Mouse (Mus musculus): ENCODE data around the gene Ldb3. TPM values are rescaled to one million over a fixed set of nuclear protein-coding genes. Genes with fewer than 3 reads are reported as not detected.

Gene Ldb3
- total and polyA plus RNA-seq, 2 experiments from 2014 or later: 0.90 to 2.0 TPM

GRCm38 (mm10) chr14:34497346-34497745 lies 91.1 kb downstream of the Ldb3 start:
- no peak for TF ChIP-seq CTCF (IDR thresholded peaks at IDR 0.05; ENCODE audit: low read depth)
- H3K27ac ChIP-seq (ENCODE audit: low read depth, low read length): no peak overlapping the region
- ATAC-seq (no peak), DNase-seq (no peak)
- no peak overlapping the region for H3K4me3 ChIP-seq (ENCODE audit: low read depth, low read length)
- 76% methylated on average over 3 of the region's 3 CpGs for WGBS
- H3K36me3 ChIP-seq (ENCODE audit: insufficient read depth): no peaks in the 10 kb centered on the region
- no peaks in the 10 kb centered on the region for H3K9me3 ChIP-seq (ENCODE audit: low read length)
- no peaks in the 10 kb centered on the region for H3K27me3 ChIP-seq (ENCODE audit: insufficient read depth, low read length)
- no peak overlapping the region for H3K4me2 ChIP-seq (ENCODE audit: low read depth)
- peaks cover 16% of the 10 kb centered on the region; the same call in 1 of the 2 replicates for H3K4me1 ChIP-seq (ENCODE audit: insufficient read depth)
- no peak overlapping the region for H3K9ac ChIP-seq

- Histone ChIP-seq H3K4me2 (ENCODE audit: low read depth) (no peak overlapping the region), H3K9ac (no peak overlapping the region), H3K27ac (ENCODE audit: low read depth, low read length) (no peak overlapping the region), H3K36me3 (ENCODE audit: insufficient read depth) (no peaks in the 10 kb centered on the region), H3K4me1 (ENCODE audit: insufficient read depth) (no peaks in the 10 kb centered on the region), H3K4me3 (ENCODE audit: low read depth, low read length) (no peak overlapping the region), H3K27me3 (ENCODE audit: insufficient read depth, low read length) (no peaks in the 10 kb centered on the region), H3K9me3 (ENCODE audit: low read length) (no peaks in the 10 kb centered on the region)
- no peak for TF ChIP-seq CTCF (IDR thresholded peaks at IDR 0.05; ENCODE audit: low read depth)
- WGBS: 88% methylated on average over 3 of the region's 3 CpGs
- ATAC-seq (no peak), DNase-seq (no peak)
Measured at GRCm38 (mm10) chr14:34493682-34494081, 94.8 kb downstream of the Ldb3 start.

GRCm38 (mm10) chr14:34492688-34493087 lies 95.8 kb downstream of the Ldb3 start:
- Histone ChIP-seq H3K9me3 (ENCODE audit: low read length) (no peaks in the 10 kb centered on the region), H3K9ac (no peak overlapping the region), H3K36me3 (ENCODE audit: insufficient read depth) (no peaks in the 10 kb centered on the region), H3K27ac (ENCODE audit: low read depth, low read length) (no peak overlapping the region), H3K4me1 (ENCODE audit: insufficient read depth) (no peaks in the 10 kb centered on the region), H3K4me2 (ENCODE audit: low read depth) (no peak overlapping the region), H3K4me3 (ENCODE audit: low read depth, low read length) (no peak overlapping the region), H3K27me3 (ENCODE audit: insufficient read depth, low read length) (no peaks in the 10 kb centered on the region)
- DNase-seq (no peak), ATAC-seq (no peak)
- TF ChIP-seq CTCF (IDR thresholded peaks at IDR 0.05; ENCODE audit: low read depth): no peak
- WGBS: 89% methylated on average over 2 of the region's 2 CpGs

GRCm38 (mm10) chr14:34490965-34491364 lies 97.5 kb downstream of the Ldb3 start:
- Histone ChIP-seq H3K9me3 (ENCODE audit: low read length) (no peaks in the 10 kb centered on the region), H3K27me3 (ENCODE audit: insufficient read depth, low read length) (no peaks in the 10 kb centered on the region), H3K4me3 (ENCODE audit: low read depth, low read length) (no peak overlapping the region), H3K36me3 (ENCODE audit: insufficient read depth) (no peaks in the 10 kb centered on the region), H3K4me1 (ENCODE audit: insufficient read depth) (no peaks in the 10 kb centered on the region), H3K9ac (no peak overlapping the region), H3K27ac (ENCODE audit: low read depth, low read length) (no peak overlapping the region), H3K4me2 (ENCODE audit: low read depth) (no peak overlapping the region)
- no peak for ATAC-seq
- WGBS: 75% methylated on average over 1 of the region's 1 CpGs
- DNase-seq: no peak
- TF ChIP-seq CTCF (IDR thresholded peaks at IDR 0.05; ENCODE audit: low read depth): no peak

GRCm38 (mm10) chr14:34489928-34490327 lies 98.6 kb downstream of the Ldb3 start:
- Histone ChIP-seq H3K9ac (no peak overlapping the region), H3K4me1 (ENCODE audit: insufficient read depth) (no peaks in the 10 kb centered on the region), H3K4me3 (ENCODE audit: low read depth, low read length) (no peak overlapping the region), H3K36me3 (ENCODE audit: insufficient read depth) (no peaks in the 10 kb centered on the region), H3K4me2 (ENCODE audit: low read depth) (no peak overlapping the region), H3K9me3 (ENCODE audit: low read length) (no peaks in the 10 kb centered on the region), H3K27ac (ENCODE audit: low read depth, low read length) (no peak overlapping the region), H3K27me3 (ENCODE audit: insufficient read depth, low read length) (no peaks in the 10 kb centered on the region)
- TF ChIP-seq CTCF (IDR thresholded peaks at IDR 0.05; ENCODE audit: low read depth): no peak
- ATAC-seq (no peak), DNase-seq (no peak)
- 74% methylated on average over 2 of the region's 2 CpGs for WGBS

DNA sequence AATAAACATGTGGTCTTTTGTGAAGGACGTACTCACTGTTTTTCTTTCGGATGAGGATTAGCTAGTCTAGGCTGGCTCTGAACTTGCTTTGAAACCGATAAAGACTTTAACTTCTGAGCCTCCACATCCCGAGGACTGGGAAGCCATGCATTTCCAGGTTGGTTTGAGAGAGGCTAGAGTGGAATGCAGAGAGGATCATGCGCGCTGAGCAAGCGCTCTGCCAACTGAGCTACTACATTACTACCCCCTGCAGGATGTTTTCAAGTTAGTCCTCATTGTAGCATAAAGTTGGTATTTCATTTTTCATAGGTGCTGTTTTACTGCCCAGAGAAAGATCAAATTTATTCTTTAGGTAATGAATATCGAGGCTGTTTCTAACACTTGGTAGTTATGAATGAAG lies 102.3 kb downstream of the Ldb3 start:
- Histone ChIP-seq H3K4me2 (ENCODE audit: low read depth) (no peak overlapping the region), H3K27me3 (ENCODE audit: insufficient read depth, low read length) (no peaks in the 10 kb centered on the region), H3K4me1 (ENCODE audit: insufficient read depth) (peaks cover 9% of the 10 kb centered on the region; the same call in 1 of the 2 replicates), H3K36me3 (ENCODE audit: insufficient read depth) (no peaks in the 10 kb centered on the region), H3K9me3 (ENCODE audit: low read length) (no peaks in the 10 kb centered on the region), H3K4me3 (ENCODE audit: low read depth, low read length) (no peak overlapping the region), H3K9ac (no peak overlapping the region), H3K27ac (ENCODE audit: low read depth, low read length) (no peak overlapping the region)
- no peak for DNase-seq
- 44% methylated on average over 8 of the region's 8 CpGs for WGBS
- no peak for ATAC-seq
- TF ChIP-seq CTCF (IDR thresholded peaks at IDR 0.05; ENCODE audit: low read depth): peak; percentile 33

DNA sequence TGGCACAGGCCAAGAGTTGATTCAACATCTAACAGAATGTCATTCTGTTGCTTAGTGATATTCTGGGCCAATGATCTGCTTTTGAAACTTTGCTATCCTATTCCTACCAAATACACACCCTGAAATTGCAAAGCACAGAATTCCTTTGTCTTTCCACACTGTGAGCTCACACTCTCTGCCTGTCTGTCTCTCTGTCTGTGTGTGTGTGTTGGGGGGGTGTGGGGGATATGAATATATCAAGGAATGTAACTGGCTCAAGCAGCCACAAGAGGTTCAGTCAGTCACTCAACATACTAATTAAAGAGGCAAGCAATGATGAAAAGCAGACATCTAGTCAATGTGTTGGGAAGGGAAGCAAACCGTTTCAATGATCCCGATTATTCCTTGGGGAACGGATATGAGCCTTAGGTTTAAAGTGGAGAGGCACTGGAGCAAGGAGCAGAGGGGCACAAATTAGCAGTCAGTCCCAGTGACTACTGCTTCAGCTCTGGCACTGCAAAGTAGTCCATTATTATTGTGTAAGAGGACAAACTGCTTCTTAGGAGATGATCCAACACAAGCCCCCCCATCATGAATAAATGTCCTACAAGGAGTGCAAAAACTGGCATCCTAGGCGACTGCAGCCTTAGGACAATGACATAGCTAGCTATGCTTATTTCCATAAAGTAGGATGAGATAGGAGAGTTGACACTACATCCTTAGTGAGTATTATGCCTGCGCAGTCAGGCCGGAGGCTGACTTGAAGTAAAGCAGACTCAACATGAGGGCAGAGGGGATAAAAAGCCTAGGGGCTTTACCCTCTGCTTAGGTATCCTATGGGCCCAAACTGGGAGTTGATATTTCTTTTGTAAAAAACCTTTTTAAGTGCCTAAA lies 104.8 kb downstream of the Ldb3 start:
- Histone ChIP-seq H3K4me2 (ENCODE audit: low read depth) (no peak overlapping the region), H3K36me3 (ENCODE audit: insufficient read depth) (no peaks in the 10 kb centered on the region), H3K27ac (ENCODE audit: low read depth, low read length) (peak overlapping the region; percentile 64), H3K9ac (no peak overlapping the region), H3K9me3 (ENCODE audit: low read length) (no peaks in the 10 kb centered on the region), H3K27me3 (ENCODE audit: insufficient read depth, low read length) (no peaks in the 10 kb centered on the region), H3K4me1 (ENCODE audit: insufficient read depth) (peaks cover 9% of the 10 kb centered on the region; the same call in 1 of the 2 replicates), H3K4me3 (ENCODE audit: low read depth, low read length) (no peak overlapping the region)
- ATAC-seq (peak; percentile 76), DNase-seq (peak; percentile 25)
- TF ChIP-seq CTCF (IDR thresholded peaks at IDR 0.05; ENCODE audit: low read depth): no peak
- 39% methylated on average over 6 of the region's 6 CpGs for WGBS

Other genes starting within 250 kb of the Ldb3 start
- gene Fam25c, start 233.2 kb downstream of the Ldb3 start, total RNA-seq (2014; rRNA removed): not detected in 2 replicates
- gene Fam25c, start 233.2 kb downstream of the Ldb3 start, polyA plus RNA-seq (2015; fragmentation: Nextera tagmentation; extraction: Ambion mirVana): not detected in 2 replicates
- gene Sncg, start 213.9 kb downstream of the Ldb3 start, total RNA-seq (2014; rRNA removed): 1.0 and 2.1 TPM in 2 replicates
- 2.5 and 3.9 TPM in 2 replicates for gene Sncg, start 213.9 kb downstream of the Ldb3 start, polyA plus RNA-seq (2015; fragmentation: Nextera tagmentation; extraction: Ambion mirVana)
- gene Mmrn2, start 213.2 kb downstream of the Ldb3 start, total RNA-seq (2014; rRNA removed): 3.8 and 4.7 TPM in 2 replicates
- gene Mmrn2, start 213.2 kb downstream of the Ldb3 start, polyA plus RNA-seq (2015; fragmentation: Nextera tagmentation; extraction: Ambion mirVana): 2.4 and 2.7 TPM in 2 replicates
- 52.2 and 54.8 TPM in 2 replicates for gene Bmpr1a, start 85.3 kb downstream of the Ldb3 start, total RNA-seq (2014; rRNA removed)
- 12.7 and 15.9 TPM in 2 replicates for gene Bmpr1a, start 85.3 kb downstream of the Ldb3 start, polyA plus RNA-seq (2015; fragmentation: Nextera tagmentation; extraction: Ambion mirVana)
- not detected in 2 replicates for gene 9230112D13Rik, start 65.9 kb downstream of the Ldb3 start, total RNA-seq (2014; rRNA removed)
- not detected in 2 replicates for gene 9230112D13Rik, start 65.9 kb downstream of the Ldb3 start, polyA plus RNA-seq (2015; fragmentation: Nextera tagmentation; extraction: Ambion mirVana)
- gene Opn4, start 11.5 kb upstream of the Ldb3 start, total RNA-seq (2014; rRNA removed): 0.14 TPM in 1 of 2 replicates, not detected in the other
- 0.11 TPM in 1 of 2 replicates, not detected in the other for gene Opn4, start 11.5 kb upstream of the Ldb3 start, polyA plus RNA-seq (2015; fragmentation: Nextera tagmentation; extraction: Ambion mirVana)
- 30.2 and 36.1 TPM in 2 replicates for gene Wapl, start 85.2 kb upstream of the Ldb3 start, total RNA-seq (2014; rRNA removed)
- gene Wapl, start 85.2 kb upstream of the Ldb3 start, polyA plus RNA-seq (2015; fragmentation: Nextera tagmentation; extraction: Ambion mirVana): 9.3 and 12.1 TPM in 2 replicates
- 22.2 and 28.3 TPM in 2 replicates for gene Grid1, start 231.4 kb upstream of the Ldb3 start, total RNA-seq (2014; rRNA removed)
- gene Grid1, start 231.4 kb upstream of the Ldb3 start, polyA plus RNA-seq (2015; fragmentation: Nextera tagmentation; extraction: Ambion mirVana): 3.3 and 9.2 TPM in 2 replicates